Mouse (Mus musculus) hindlimb bud, embryonic 11.5 days (tissue): ENCODE measurements at regions not wholly inside any gene's neighbourhood (a gene's known extent, or its start where the extent isn't known, plus 50 kb on each side); places are given as distances from the start of the nearest gene placed in this dataset.

Source experiments
- DNase-seq: peaks from one replicate; pipeline ENCODE4 v3.0.0-alpha.2; 2012; ENCODE audit warnings: low read depth, low spot score; ENCODE audit errors: extremely low spot score

- no peak for DNase-seq
These were observed 101.3 kb downstream of the Tmco5 start for GRCm38 (mm10) chr2:116979561-116980391.

GRCm38 (mm10) chr2:116980692-116981091 lies 102.2 kb downstream of the Tmco5 start:
- no peak for DNase-seq

- no peak for DNase-seq
These were observed 104.9 kb downstream of the Tmco5 start for GRCm38 (mm10) chr2:116983351-116983750.

- DNase-seq: no peak
These were observed 105.4 kb downstream of the Tmco5 start for GRCm38 (mm10) chr2:116983821-116984351.

- no peak for DNase-seq
These were observed 106.1 kb downstream of the Tmco5 start for GRCm38 (mm10) chr2:116984597-116984996.

GRCm38 (mm10) chr2:116985549-116985948 lies 107.1 kb downstream of the Tmco5 start:
- DNase-seq: no peak

- no peak for DNase-seq
These were observed 110.6 kb downstream of the Tmco5 start for GRCm38 (mm10) chr2:116988953-116989674.

- DNase-seq: no peak
These were observed 111.6 kb downstream of the Tmco5 start for GRCm38 (mm10) chr2:116990106-116990505.

GRCm38 (mm10) chr2:116991561-116992042 lies 113.1 kb downstream of the Tmco5 start:
- no peak for DNase-seq

GRCm38 (mm10) chr2:116993724-116994123 lies 115.2 kb downstream of the Tmco5 start:
- DNase-seq: no peak

GRCm38 (mm10) chr2:116996302-116996701 lies 117.8 kb downstream of the Tmco5 start:
- DNase-seq: no peak

- no peak for DNase-seq
These were observed 120.3 kb downstream of the Tmco5 start for GRCm38 (mm10) chr2:116998822-116999221.

- DNase-seq: no peak
These were observed 121.1 kb downstream of the Tmco5 start for GRCm38 (mm10) chr2:116999592-116999991.

GRCm38 (mm10) chr2:117003976-117004375 lies 117.2 kb upstream of the Spred1 start:
- no peak for DNase-seq

- DNase-seq: no peak
These were observed 114.3 kb upstream of the Spred1 start for GRCm38 (mm10) chr2:117006846-117007245.

- DNase-seq: no peak
These were observed 112.3 kb upstream of the Spred1 start for GRCm38 (mm10) chr2:117008922-117009321.

- no peak for DNase-seq
These were observed 111.2 kb upstream of the Spred1 start for GRCm38 (mm10) chr2:117010001-117010400.

GRCm38 (mm10) chr2:117010942-117011341 lies 110.2 kb upstream of the Spred1 start:
- no peak for DNase-seq

- no peak for DNase-seq
These were observed 103.1 kb upstream of the Spred1 start for GRCm38 (mm10) chr2:117017921-117018651.

- DNase-seq: peak; percentile 33
These were observed 102.1 kb upstream of the Spred1 start for GRCm38 (mm10) chr2:117018917-117019538.

GRCm38 (mm10) chr2:117019552-117019951 lies 101.6 kb upstream of the Spred1 start:
- DNase-seq: no peak
